Mouse (Mus musculus): ENCODE measurements around the gene Lrrc15. TPM values are rescaled to one million over a fixed set of nuclear protein-coding genes. Genes with fewer than 3 reads are reported as not detected.

Gene Lrrc15
- total RNA-seq (2023) = not detected in 4 replicates

DNA sequence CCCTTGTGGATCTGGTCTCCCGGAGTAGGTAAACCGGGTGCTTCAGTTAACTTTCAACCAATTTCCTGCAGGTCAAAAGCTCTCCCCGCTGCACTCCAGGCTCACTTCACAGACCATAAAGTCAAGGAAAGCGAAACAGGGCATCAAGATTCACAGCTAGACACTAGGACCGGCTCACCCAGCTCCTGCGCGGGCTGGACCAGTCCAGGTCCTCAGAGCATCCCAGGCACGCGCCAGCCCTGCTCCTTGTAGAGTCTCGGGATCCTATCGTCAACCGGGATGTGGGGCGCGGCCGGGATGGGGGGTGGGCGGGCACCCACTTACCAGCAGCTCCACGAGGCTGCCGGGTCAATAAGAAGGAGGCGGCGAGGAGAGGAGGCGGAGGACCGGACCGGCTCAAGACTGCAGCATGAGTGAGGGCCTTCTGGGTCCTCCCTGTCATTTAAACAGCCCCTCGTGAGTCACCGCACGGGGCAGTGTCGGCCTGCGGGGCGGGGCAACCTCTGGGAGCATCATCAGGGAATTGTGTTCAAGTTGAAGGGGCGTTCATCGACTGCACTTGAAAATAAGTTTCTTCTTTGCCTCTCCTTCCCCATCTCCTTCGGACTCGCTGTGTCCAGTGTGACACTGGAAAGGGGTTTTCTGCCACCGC lies at the start of gene Lrrc15:
Lrrc15 (minus strand) TSS at position 413 of the 652 bp plus-strand sequence.

DNA sequence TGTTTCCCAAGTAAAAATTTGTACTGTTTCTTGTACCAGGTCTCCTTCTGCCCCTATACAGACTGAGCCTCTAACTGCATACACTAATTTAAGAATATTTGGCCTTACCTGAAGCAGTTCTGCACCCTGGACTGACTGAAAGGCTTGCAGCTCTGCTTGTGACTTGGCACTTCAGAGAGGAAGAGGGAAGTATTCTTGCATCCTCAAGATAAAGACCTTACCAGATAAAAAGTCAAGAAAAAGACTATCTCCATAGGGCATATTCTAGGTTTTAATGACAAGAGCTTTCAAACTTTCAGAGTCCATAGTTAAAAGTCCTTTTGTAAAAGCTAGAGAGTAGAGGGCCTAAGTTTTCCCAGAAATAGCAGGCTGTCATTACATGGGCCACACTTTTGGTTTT lies 27.6 kb upstream of the Lrrc15 start, which contains the start of gene Gp5:
Gp5 (minus strand) TSS at position 133 of the 400 bp plus-strand sequence.

DNA sequence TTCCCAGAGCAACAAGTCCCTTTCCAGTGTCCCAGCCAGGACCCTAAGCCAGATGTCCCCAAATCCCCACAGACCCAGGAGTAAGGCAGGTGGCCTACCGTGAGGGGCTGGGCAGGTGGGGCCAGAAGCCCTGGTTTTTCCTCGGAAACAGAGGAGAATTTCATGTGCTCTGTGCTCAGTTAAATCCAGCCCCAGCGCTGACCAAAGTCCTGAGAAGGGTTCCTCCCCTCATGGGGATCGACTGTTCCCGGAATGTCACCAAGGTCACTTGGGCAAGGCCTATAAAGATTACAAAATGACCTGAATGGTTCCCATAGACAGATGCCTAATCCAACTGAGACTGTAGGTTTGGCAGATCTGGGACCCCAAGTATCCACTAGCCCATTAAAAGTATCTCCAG lies 15.7 kb downstream of the Lrrc15 start, which contains the start of gene Cpn2:
Cpn2 (minus strand) TSS at position 141 of the 400 bp plus-strand sequence.

Other genes with a start within 250 kb of the Lrrc15 start
- gene Hes1, start 218.9 kb downstream of the Lrrc15 start, total RNA-seq (2023) = 93.0 to 116 TPM (median 101 TPM) in 4 replicates
- gene Cpn2, start 15.8 kb downstream of the Lrrc15 start, total RNA-seq (2023) = not detected in 4 replicates
- 0.35 to 0.91 TPM (median 0.83 TPM) in 4 replicates for gene Gp5, start 27.5 kb upstream of the Lrrc15 start, total RNA-seq (2023)
- gene Atp13a3, start 122.7 kb upstream of the Lrrc15 start, total RNA-seq (2023) = 78.3 to 97.6 TPM (median 85.8 TPM) in 4 replicates

Measured in B cell, adult 62 days (primary cell).